Mouse (Mus musculus) forelimb bud, embryonic 11.5 days (tissue): ENCODE measurements around the gene C9orf72.
"Not testable (repeated sequence)": the region's sequence is repeated elsewhere in the genome, so short reads cannot be mapped to it uniquely, and the experiment has no call there.

Experiments
- DNase-seq: peaks from one replicate; pipeline ENCODE4 v3.0.0-alpha.2; 2012; ENCODE audit warnings: low read depth, low spot score

The C9orf72 gene

GRCm38 (mm10) chr4:35225734-35226495 lies at the start of gene C9orf72:
Gene C9orf72 (minus strand): TSS chr4:35226175.
- peak; percentile 89 for DNase-seq

GRCm38 (mm10) chr4:35259006-35259405 lies 33.0 kb upstream of the C9orf72 start:
- DNase-seq = no peak

- no peak for DNase-seq
Measured at GRCm38 (mm10) chr4:35244023-35244422, 18.0 kb upstream of the C9orf72 start.

- DNase-seq = no peak
Measured at GRCm38 (mm10) chr4:35241735-35242134, 15.8 kb upstream of the C9orf72 start.

- DNase-seq = no peak
Measured at GRCm38 (mm10) chr4:35238696-35239095, 12.7 kb upstream of the C9orf72 start.

- not testable (repeated sequence) for DNase-seq
Measured at GRCm38 (mm10) chr4:35238240-35238639, 12.3 kb upstream of the C9orf72 start.

GRCm38 (mm10) chr4:35236313-35236712 lies 10.3 kb upstream of the C9orf72 start:
- DNase-seq = no peak

GRCm38 (mm10) chr4:35228260-35228659 lies 2.3 kb upstream of the C9orf72 start:
- no peak for DNase-seq

- no peak for DNase-seq
Measured at GRCm38 (mm10) chr4:35226496-35226992, 569 bp upstream of the C9orf72 start.

- DNase-seq = peak; percentile 18
Measured at GRCm38 (mm10) chr4:35225141-35225733, 738 bp downstream of the C9orf72 start.

GRCm38 (mm10) chr4:35224101-35224500 lies 1.9 kb downstream of the C9orf72 start:
- no peak for DNase-seq

GRCm38 (mm10) chr4:35223376-35223988 lies 2.5 kb downstream of the C9orf72 start:
- DNase-seq = no peak

- DNase-seq = no peak
Measured at GRCm38 (mm10) chr4:35221903-35222302, 4.1 kb downstream of the C9orf72 start.

- no peak for DNase-seq
Measured at GRCm38 (mm10) chr4:35221131-35221530, 4.8 kb downstream of the C9orf72 start.

GRCm38 (mm10) chr4:35220108-35220731 lies 5.8 kb downstream of the C9orf72 start:
- DNase-seq = no peak

- DNase-seq = no peak
Measured at GRCm38 (mm10) chr4:35204659-35205058, 21.3 kb downstream of the C9orf72 start.

GRCm38 (mm10) chr4:35203724-35204123 lies 22.3 kb downstream of the C9orf72 start:
- DNase-seq = no peak

- no peak for DNase-seq
Measured at GRCm38 (mm10) chr4:35201700-35202099, 24.3 kb downstream of the C9orf72 start.

GRCm38 (mm10) chr4:35192725-35193124 lies 33.2 kb downstream of the C9orf72 start:
- DNase-seq = no peak

- DNase-seq = no peak
Measured at GRCm38 (mm10) chr4:35189794-35190193, 36.2 kb downstream of the C9orf72 start.

GRCm38 (mm10) chr4:35187617-35188326 lies 38.2 kb downstream of the C9orf72 start:
- DNase-seq = no peak
